Mouse (Mus musculus) spleen, postnatal 36 days (tissue): Measurements from ENCODE around the gene Olfr588-ps1.
"Not testable (repeated sequence)": the region's sequence is repeated elsewhere in the genome, so short reads cannot be mapped to it uniquely, and the experiment has no call there.

Experiments used
- DNase-seq, 2 experiments: peaks; one replicate each; pipeline ENCODE4 v3.0.0; 2022; ENCODE audit warnings: low spot score in 2 of 2, mixed read lengths in 1 of 2

Gene Olfr588-ps1

GRCm38 (mm10) chr7:103140579-103140978, at the start of gene Olfr588-ps1:
Olfr588-ps1 (plus strand) TSS chr7:103140879.
- DNase-seq, result no peak

- no peak for DNase-seq
Measured at GRCm38 (mm10) chr7:103097420-103097819, 43.3 kb upstream of the Olfr588-ps1 start, which contains the start of gene Olfr585. Olfr585 (plus strand) TSS chr7:103097720.

GRCm38 (mm10) chr7:103119406-103119805, 21.3 kb upstream of the Olfr588-ps1 start:
- DNase-seq, result no peak

- DNase-seq, result no peak
Measured at GRCm38 (mm10) chr7:103125538-103125937, 15.1 kb upstream of the Olfr588-ps1 start, which contains the start of gene Olfr586. Olfr586 (minus strand) TSS chr7:103125638.

DNA sequence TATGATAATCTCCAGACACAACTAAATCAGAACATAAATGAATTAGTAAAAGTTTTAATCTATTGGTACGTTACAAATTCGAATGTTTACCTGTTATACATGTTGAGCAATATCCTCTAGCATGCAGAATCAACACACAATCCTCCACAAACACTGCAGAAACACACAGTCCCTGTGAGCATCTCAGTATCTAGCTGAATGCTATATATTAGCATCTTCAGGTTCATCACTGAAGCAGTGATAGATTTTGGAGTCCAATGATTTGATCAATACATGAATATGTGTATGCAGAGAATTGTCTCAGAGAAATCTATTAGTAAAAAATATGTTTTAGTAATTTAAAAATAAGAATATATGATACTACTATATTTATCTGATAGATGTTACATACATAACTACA, 15.6 kb downstream of the Olfr588-ps1 start, which contains the start of gene Olfr589:
TSS of gene Olfr589 (minus strand) at position 101 of the 400 bp plus-strand sequence.
- DNase-seq, result no peak

GRCm38 (mm10) chr7:103169697-103170096, 29.0 kb downstream of the Olfr588-ps1 start:
- DNase-seq, result no peak

GRCm38 (mm10) chr7:103178240-103178639, 37.6 kb downstream of the Olfr588-ps1 start, which contains the start of gene Olfr591:
Olfr591 (minus strand) TSS chr7:103178340.
- DNase-seq, result no peak

GRCm38 (mm10) chr7:103184503-103184902, 43.8 kb downstream of the Olfr588-ps1 start, which contains the start of gene Olfr592:
Olfr592 (plus strand) TSS chr7:103184803.
- DNase-seq, result not testable (repeated sequence)
